Mouse (Mus musculus) olfactory bulb, adult 2 months (tissue): ENCODE data around the gene Flot2.

Source experiments
- CTCF ChIP-seq: fragments of 200-500 bp; IDR thresholded peaks from 2 replicates; pipeline ENCODE4 v1.5.1; 2012; ENCODE audit warnings: low read depth, mild to moderate bottlenecking, low read length, moderate library complexity; ENCODE audit not compliant: insufficient read depth
- POLR2A ChIP-seq: fragments of 200-500 bp; IDR thresholded peaks from 2 replicates; pipeline ENCODE4 v1.6.1; 2012; ENCODE audit warnings: mild to moderate bottlenecking, low read depth, low read length, moderate library complexity; ENCODE audit not compliant: insufficient read depth

DNA sequence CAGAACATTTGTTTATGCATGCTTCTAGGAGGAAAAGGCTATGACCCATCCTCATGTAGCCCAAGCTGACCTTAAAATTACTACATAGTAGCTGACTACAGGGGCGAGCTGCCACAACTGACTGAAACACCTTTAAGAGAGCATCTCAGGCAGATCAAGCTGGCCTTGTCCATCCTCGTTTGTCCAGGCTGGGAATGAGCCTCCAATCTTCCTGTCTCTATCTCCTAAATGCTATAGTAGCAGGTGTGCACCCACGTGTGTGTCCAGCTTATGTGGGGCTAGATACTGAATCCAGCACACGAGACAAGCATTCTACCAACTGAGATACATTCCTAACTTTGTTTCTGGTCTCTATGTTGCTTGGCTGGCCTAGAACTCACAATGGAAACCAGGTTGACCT is 36.9 kb downstream of the Flot2 start:
- TF ChIP-seq POLR2A = no peak
- no peak for TF ChIP-seq CTCF
